Mouse (Mus musculus): Measurements from ENCODE around the gene Atp6v0e2.
"Not testable (repeated sequence)": the region's sequence is repeated elsewhere in the genome, so short reads cannot be mapped to it uniquely, and the experiment has no call there.

The Atp6v0e2 gene

GRCm38 (mm10) chr6:48537105-48537954 is at the start of gene Atp6v0e2:
TSS of gene Atp6v0e2 (plus strand) at chr6:48537615.
- peak; percentile 53 for DNase-seq (ENCODE audit: low spot score)

GRCm38 (mm10) chr6:48487747-48488725 is 49.4 kb upstream of the Atp6v0e2 start:
- no peak for DNase-seq (ENCODE audit: low spot score)

GRCm38 (mm10) chr6:48489741-48490140 is 47.7 kb upstream of the Atp6v0e2 start:
- no peak for DNase-seq (ENCODE audit: low spot score)

GRCm38 (mm10) chr6:48491361-48491760 is 46.1 kb upstream of the Atp6v0e2 start:
- no peak for DNase-seq (ENCODE audit: low spot score)

- DNase-seq (ENCODE audit: low spot score): no peak
These were observed 44.2 kb upstream of the Atp6v0e2 start for GRCm38 (mm10) chr6:48493136-48493730.

GRCm38 (mm10) chr6:48497521-48497920 is 39.9 kb upstream of the Atp6v0e2 start:
- no peak for DNase-seq (ENCODE audit: low spot score)

GRCm38 (mm10) chr6:48503847-48504240 is 33.6 kb upstream of the Atp6v0e2 start:
- no peak for DNase-seq (ENCODE audit: low spot score)

GRCm38 (mm10) chr6:48504241-48504854 is 33.1 kb upstream of the Atp6v0e2 start:
- peak; percentile 35 for DNase-seq (ENCODE audit: low spot score)

GRCm38 (mm10) chr6:48508087-48508486 is 29.3 kb upstream of the Atp6v0e2 start:
- DNase-seq (ENCODE audit: low spot score): no peak

- DNase-seq (ENCODE audit: low spot score): no peak
These were observed 27.0 kb upstream of the Atp6v0e2 start for GRCm38 (mm10) chr6:48510426-48510825.

- no peak for DNase-seq (ENCODE audit: low spot score)
These were observed 25.6 kb upstream of the Atp6v0e2 start for GRCm38 (mm10) chr6:48511861-48512260.

- DNase-seq (ENCODE audit: low spot score): not testable (repeated sequence)
These were observed 12.5 kb upstream of the Atp6v0e2 start for GRCm38 (mm10) chr6:48524882-48525281.

- DNase-seq (ENCODE audit: low spot score): no peak
These were observed 9.5 kb upstream of the Atp6v0e2 start for GRCm38 (mm10) chr6:48527901-48528300.

GRCm38 (mm10) chr6:48529261-48529660 is 8.2 kb upstream of the Atp6v0e2 start:
- no peak for DNase-seq (ENCODE audit: low spot score)

GRCm38 (mm10) chr6:48529871-48530440 is 7.5 kb upstream of the Atp6v0e2 start:
- DNase-seq (ENCODE audit: low spot score): no peak

GRCm38 (mm10) chr6:48530862-48531261 is 6.6 kb upstream of the Atp6v0e2 start:
- no peak for DNase-seq (ENCODE audit: low spot score)

GRCm38 (mm10) chr6:48533475-48533874 is 3.9 kb upstream of the Atp6v0e2 start:
- DNase-seq (ENCODE audit: low spot score): no peak

GRCm38 (mm10) chr6:48534913-48535312 is 2.5 kb upstream of the Atp6v0e2 start:
- no peak for DNase-seq (ENCODE audit: low spot score)

GRCm38 (mm10) chr6:48536091-48536490 is 1.3 kb upstream of the Atp6v0e2 start:
- no peak for DNase-seq (ENCODE audit: low spot score)

GRCm38 (mm10) chr6:48538841-48539737 is 1.7 kb downstream of the Atp6v0e2 start:
- DNase-seq (ENCODE audit: low spot score): no peak

All from urinary bladder, postnatal 10 days (tissue).